Mouse (Mus musculus) liver, postnatal 0 days (tissue): ENCODE measurements around the gene Sf1. TPM values are rescaled to one million over a fixed set of nuclear protein-coding genes. Genes with fewer than 3 reads are reported as not detected.

ENCODE experiments used
- ATAC-seq: fragments of 200-750 bp; cut with Nextera tagmentation; 2 replicates; pipeline ENCODE4 v1.8.0; 2017; ENCODE audit warnings: mild to moderate bottlenecking, moderate library complexity
- DNase-seq: peaks from one replicate; pipeline ENCODE4 v3.0.0-alpha.2; 2016
- H3K27ac ChIP-seq: fragments of 300-500 bp; sonication (generic); 2 replicates; pipeline ENCODE4 v1.5.1; 2014; ENCODE audit warnings: antibody characterized with exemption, moderate library complexity, mild to moderate bottlenecking, low read depth
- H3K27me3 ChIP-seq: fragments of 300-500 bp; sonication (generic); 2 replicates; pipeline ENCODE4 v1.6.1; 2014; ENCODE audit warnings: low read length, control low read depth, mixed read lengths; ENCODE audit not compliant: insufficient read depth
- H3K36me3 ChIP-seq: fragments of 300-500 bp; sonication (generic); replicated peaks from 2 replicates; pipeline ENCODE4 v1.6.1; 2014; ENCODE audit warnings: mild to moderate bottlenecking, control low read depth, low read length, moderate library complexity, mixed read lengths; ENCODE audit not compliant: insufficient read depth
- H3K4me1 ChIP-seq: fragments of 300-500 bp; sonication (generic); 2 replicates; pipeline ENCODE4 v1.6.1; 2014; ENCODE audit warnings: antibody characterized with exemption, mild to moderate bottlenecking, control low read depth; ENCODE audit not compliant: insufficient read depth
- H3K4me2 ChIP-seq: fragments of 300-500 bp; sonication (generic); 2 replicates; pipeline ENCODE4 v1.6.1; 2014; ENCODE audit warnings: low read depth, mild to moderate bottlenecking, low read length, moderate library complexity, mixed read lengths
- H3K4me3 ChIP-seq: fragments of 300-500 bp; sonication (generic); 2 replicates; pipeline ENCODE4 v1.5.1; 2014; ENCODE audit warnings: low read depth, low read length
- H3K9ac ChIP-seq: fragments of 300-500 bp; sonication (generic); replicated peaks from 2 replicates; pipeline ENCODE4 v1.6.1; 2014; ENCODE audit warnings: mild to moderate bottlenecking, moderate library complexity
- H3K9me3 ChIP-seq: fragments of 300-500 bp; sonication (generic); 2 replicates; pipeline ENCODE4 v1.6.1; 2016; ENCODE audit warnings: mild to moderate bottlenecking, control low read depth, low read length, mixed read lengths
- CTCF ChIP-seq: sonication (generic); IDR thresholded peaks from 2 replicates; pipeline ENCODE4 v1.5.1; 2016; ENCODE audit warnings: antibody characterized with exemption, low read depth
- EP300 ChIP-seq: IDR thresholded peaks from 2 replicates; pipeline ENCODE4 v1.6.1; 2016; ENCODE audit warnings: antibody characterized with exemption, low read depth, mild to moderate bottlenecking
- WGBS: fragments of 180-500 bp; shearing (Covaris S2); extraction: QIAGEN DNeasy Blood & Tissue Kit; methylation state at CpG from one replicate; pipeline ENCODE4 v1.1.7; 2014; ENCODE audit not compliant: insufficient replicate concordance; 5-methylcytosine and 5-hydroxymethylcytosine counted together
- polyA plus RNA-seq: library from polyadenylated mRNA; unstranded; fragments of >200 nt; fragmentation: Nextera tagmentation; extraction: Ambion mirVana; gene quantifications from 2 replicates; pipeline ENCODE4 v1.2.1, GENCODE M21; 2015

Sf1 gene
- polyA plus RNA-seq, 1 experiment from 2014 or later = 35.7 TPM

- no peak for TF ChIP-seq EP300
- TF ChIP-seq CTCF = no peak
- Histone ChIP-seq H3K9me3 (no peaks in the 10 kb centered on the region), H3K9ac (no peak overlapping the region), H3K36me3 (peaks cover 13% of the 10 kb centered on the region), H3K27ac (no peak overlapping the region), H3K27me3 (no peaks in the 10 kb centered on the region), H3K4me2 (no peak overlapping the region), H3K4me1 (peaks cover 3% of the 10 kb centered on the region), H3K4me3 (no peak overlapping the region)
- 68% methylated on average over 5 of the region's 5 CpGs for WGBS
- ATAC-seq (no peak), DNase-seq (no peak)
Observed at GRCm38 (mm10) chr19:6409936-6410335, 46.4 kb downstream of the Sf1 start.

- Histone ChIP-seq H3K4me1 (peaks cover 5% of the 10 kb centered on the region; the same call in 1 of the 2 replicates), H3K27me3 (peaks cover under 1% of the 10 kb centered on the region), H3K9ac (no peak overlapping the region), H3K36me3 (peaks cover 6% of the 10 kb centered on the region; the same call in 1 of the 2 replicates), H3K4me3 (no peak overlapping the region), H3K27ac (no peak overlapping the region), H3K4me2 (no peak overlapping the region), H3K9me3 (no peaks in the 10 kb centered on the region)
- no peak for TF ChIP-seq CTCF
- no peak for TF ChIP-seq EP300
- no peak for DNase-seq
- ATAC-seq = no peak
- WGBS = 77% methylated on average over 14 of the region's 14 CpGs
Observed at GRCm38 (mm10) chr19:6412798-6413197, 49.3 kb downstream of the Sf1 start.

GRCm38 (mm10) chr19:6415454-6415853, 52.0 kb downstream of the Sf1 start:
- 18% methylated on average over 6 of the region's 6 CpGs for WGBS
- Histone ChIP-seq H3K27ac (no peak overlapping the region), H3K27me3 (peaks cover 25% of the 10 kb centered on the region), H3K4me2 (no peak overlapping the region), H3K9me3 (no peaks in the 10 kb centered on the region), H3K4me1 (peaks cover 6% of the 10 kb centered on the region; the same call in 1 of the 2 replicates), H3K4me3 (no peak overlapping the region), H3K36me3 (no peaks in the 10 kb centered on the region; the same call in 1 of the 2 replicates), H3K9ac (no peak overlapping the region)
- DNase-seq (no peak), ATAC-seq (peak; percentile 9; the same call in 1 of the 2 replicates)
- TF ChIP-seq EP300 (no peak), CTCF (0 out of 2 replicates have a peak, but pooled peaks have one; percentile 16)

- TF ChIP-seq CTCF = no peak
- TF ChIP-seq EP300 = no peak
- peaks cover 33% of the 10 kb centered on the region for H3K27me3 ChIP-seq
- H3K4me3 ChIP-seq = no peak overlapping the region
- H3K9me3 ChIP-seq = no peaks in the 10 kb centered on the region
- DNase-seq = no peak
- H3K4me1 ChIP-seq = peaks cover 6% of the 10 kb centered on the region; the same call in 1 of the 2 replicates
- H3K9ac ChIP-seq = no peak overlapping the region
- no peak overlapping the region for H3K4me2 ChIP-seq
- WGBS = 36% methylated on average over 9 of the region's 9 CpGs
- H3K36me3 ChIP-seq = no peaks in the 10 kb centered on the region; the same call in 1 of the 2 replicates
- no peak overlapping the region for H3K27ac ChIP-seq
- ATAC-seq = no peak
Observed at GRCm38 (mm10) chr19:6416124-6416770, 52.8 kb downstream of the Sf1 start.

- Histone ChIP-seq H3K9ac (no peak overlapping the region), H3K4me2 (no peak overlapping the region), H3K4me1 (peaks cover 6% of the 10 kb centered on the region; the same call in 1 of the 2 replicates), H3K27me3 (peaks cover 38% of the 10 kb centered on the region), H3K36me3 (no peaks in the 10 kb centered on the region), H3K27ac (no peak overlapping the region), H3K4me3 (no peak overlapping the region), H3K9me3 (no peaks in the 10 kb centered on the region)
- WGBS = 54% methylated on average over 12 of the region's 12 CpGs
- ATAC-seq (no peak), DNase-seq (no peak)
- no peak for TF ChIP-seq EP300
- no peak for TF ChIP-seq CTCF
Observed at GRCm38 (mm10) chr19:6416894-6417761, 53.6 kb downstream of the Sf1 start.

GRCm38 (mm10) chr19:6418233-6418879, 54.9 kb downstream of the Sf1 start, which contains the start of gene Nrxn2:
TSS of gene Nrxn2 (plus strand) at chr19:6418731.
- no peak within 1 kb of the TSS for H3K27ac ChIP-seq
- peak; percentile 90 for TF ChIP-seq CTCF
- TF ChIP-seq EP300 = no peak

More at GRCm38 (mm10) chr19:6418233-6418879, 54.9 kb downstream of the Sf1 start, which contains the start of gene Nrxn2:
- H3K9me3 ChIP-seq = no peaks in the 10 kb centered on the region
- no peaks in the 10 kb centered on the region for H3K36me3 ChIP-seq
- H3K4me2 ChIP-seq = peak within 1 kb of the TSS; percentile 81
- DNase-seq (peak; percentile 87), ATAC-seq (peak; percentile 87)
- H3K4me3 ChIP-seq = peak within 1 kb of the TSS; percentile 42
- WGBS = under 1% methylated on average over 34 of the region's 46 CpGs
- peaks cover 44% of the 10 kb centered on the region for H3K27me3 ChIP-seq
- H3K9ac ChIP-seq = peak within 1 kb of the TSS; percentile 34; the same call in 1 of the 2 replicates
- H3K4me1 ChIP-seq = peaks cover 6% of the 10 kb centered on the region; the same call in 1 of the 2 replicates
